Mouse (Mus musculus) liver, postnatal 0 days (tissue): ENCODE results near the gene 4930522H14Rik.
A peak's percentile ranks its signal among the peaks of the same experiment; 100 is the strongest.

Experiments
- CTCF ChIP-seq: sonication (generic); IDR thresholded peaks from 2 replicates; pipeline ENCODE4 v1.5.1; 2016; ENCODE audit warnings: antibody characterized with exemption, low read depth
- EP300 ChIP-seq: IDR thresholded peaks from 2 replicates; pipeline ENCODE4 v1.6.1; 2016; ENCODE audit warnings: antibody characterized with exemption, low read depth, mild to moderate bottlenecking

GRCm38 (mm10) chr4:109467687-109468086 is 63.4 kb downstream of the 4930522H14Rik start:
- TF ChIP-seq CTCF (no peak), EP300 (peak; percentile 5; the same call in 1 of the 2 replicates)
